Mouse (Mus musculus): Measurements from ENCODE around the gene Bcam.

DNA sequence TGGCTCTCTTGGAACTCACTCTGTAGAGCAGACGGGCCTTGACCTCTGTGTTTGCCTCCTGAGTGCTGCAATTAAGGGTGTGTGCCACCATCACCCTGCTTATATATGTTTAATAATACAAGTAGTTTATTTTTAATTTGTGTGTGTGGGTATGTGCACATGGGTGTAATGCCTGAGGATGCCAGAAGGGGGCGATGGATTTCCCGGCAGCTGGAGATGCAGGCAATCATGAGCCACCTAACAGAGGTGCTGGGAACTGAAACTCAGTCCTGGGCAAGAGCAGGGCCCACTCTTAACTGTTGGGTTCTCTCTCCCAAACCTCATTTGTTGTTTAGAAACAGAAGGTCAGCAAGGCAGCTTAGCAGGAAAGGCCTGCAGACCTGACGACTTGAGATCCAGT is 9.1 kb upstream of the Bcam start:
- TF ChIP-seq CTCF (IDR thresholded peaks at IDR 0.05; ENCODE audit: control insufficient read depth, insufficient read depth, insufficient replicate concordance, low read depth, low read length): peak; percentile 66; the same call in 1 of the 2 replicates
- TF ChIP-seq POLR2A (IDR thresholded peaks at IDR 0.05; ENCODE audit: control insufficient read depth, low read depth, low read length): no peak

Data from testis, adult 2 months (tissue).